In the genomic region with DNA sequence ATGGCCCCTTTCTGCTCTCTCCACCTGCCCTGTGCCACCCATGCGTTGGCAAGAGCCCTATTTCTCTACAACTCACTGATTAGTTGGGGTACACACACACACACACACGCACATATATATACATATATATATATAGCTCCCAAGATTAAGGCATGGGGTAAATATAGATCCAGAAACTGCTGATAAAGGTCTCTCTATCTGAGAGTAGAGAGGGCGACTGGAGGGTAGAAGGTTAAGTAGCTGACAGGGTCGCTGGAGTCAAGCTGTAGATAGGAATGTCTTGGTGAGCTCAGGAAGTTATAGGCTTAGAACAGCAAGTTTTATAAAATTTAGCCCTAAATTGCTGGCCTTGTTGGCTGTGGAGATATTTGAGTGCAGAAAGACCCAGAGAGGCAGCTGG, we compare ENCODE assay signal across 8 mouse cellular contexts. TPM values are rescaled to one million over a fixed set of nuclear protein-coding genes. Genes with fewer than 3 reads are reported as not detected.
DNase-seq lines count a peak whose midpoint lies in the region; ATAC-seq and TF ChIP-seq lines count a peak whose summit lies in the region.

No protein-coding gene starts in this region.

- peak overlapping the region; percentile 84 for H3K4me2 ChIP-seq in heart, embryonic 12.5 days
- H3K4me2 ChIP-seq in hindbrain, embryonic 13.5 days, result peak overlapping the region; percentile 77
- peak overlapping the region; percentile 85 for H3K4me2 ChIP-seq in midbrain, embryonic 11.5 days

- H3K79me2 ChIP-seq in heart, adult 2 months (replicated peaks; ENCODE audit: control insufficient read depth, insufficient read depth, low read length), result peaks cover under 1% of the 10 kb centered on the region; the same call in 1 of the 2 replicates

- TF ChIP-seq POLR2A in heart, adult 2 months (IDR thresholded peaks at IDR 0.05; ENCODE audit: insufficient read depth, low read depth, low read length), result no peak

- TF ChIP-seq EP300 in heart, adult 2 months (IDR thresholded peaks at IDR 0.05; ENCODE audit: insufficient read depth, low read depth, low read length), result no peak

- TF ChIP-seq CTCF in heart, adult 2 months (IDR thresholded peaks at IDR 0.05), result no peak
- no peak for TF ChIP-seq CTCF in G1E (IDR thresholded peaks at IDR 0.05; ENCODE audit: low read depth, low read length)

- no peaks in the 10 kb centered on the region for H3K27me3 ChIP-seq in heart, embryonic 12.5 days (replicated peaks)
- no peaks in the 10 kb centered on the region for H3K27me3 ChIP-seq in heart, adult 2 months (ENCODE audit: control insufficient read depth, insufficient read depth, low read length)
- no peaks in the 10 kb centered on the region for H3K27me3 ChIP-seq in G1E (ENCODE audit: insufficient read depth, low read length)
- no peaks in the 10 kb centered on the region for H3K27me3 ChIP-seq in hindbrain, embryonic 13.5 days
- no peaks in the 10 kb centered on the region for H3K27me3 ChIP-seq in midbrain, embryonic 11.5 days (ENCODE audit: control insufficient read depth, insufficient read depth, low read length)

- peak overlapping the region; percentile 73 for H3K4me3 ChIP-seq in heart, embryonic 12.5 days
- no peak overlapping the region; the same call in 1 of the 2 replicates for H3K4me3 ChIP-seq in heart, adult 2 months
- peak overlapping the region; percentile 87 for H3K4me3 ChIP-seq in G1E (ENCODE audit: low read depth, low read length)
- H3K4me3 ChIP-seq in hindbrain, embryonic 13.5 days, result peak overlapping the region; percentile 74
- peak overlapping the region; percentile 66; the same call in 1 of the 2 replicates for H3K4me3 ChIP-seq in midbrain, embryonic 11.5 days (ENCODE audit: low read depth, low read length)

- no peaks in the 10 kb centered on the region for H3K9me3 ChIP-seq in heart, embryonic 12.5 days (replicated peaks)
- H3K9me3 ChIP-seq in G1E (replicated peaks), result no peaks in the 10 kb centered on the region
- no peaks in the 10 kb centered on the region for H3K9me3 ChIP-seq in hindbrain, embryonic 13.5 days
- H3K9me3 ChIP-seq in midbrain, embryonic 11.5 days (ENCODE audit: control insufficient read depth, low read length), result no peaks in the 10 kb centered on the region

- peaks cover 40% of the 10 kb centered on the region for H3K36me3 ChIP-seq in heart, embryonic 12.5 days
- H3K36me3 ChIP-seq in heart, adult 2 months (ENCODE audit: control insufficient read depth, insufficient read depth, low read length), result no peaks in the 10 kb centered on the region
- peaks cover 57% of the 10 kb centered on the region for H3K36me3 ChIP-seq in G1E (replicated peaks)
- peaks cover 37% of the 10 kb centered on the region for H3K36me3 ChIP-seq in hindbrain, embryonic 13.5 days
- peaks cover 2% of the 10 kb centered on the region; the same call in 1 of the 2 replicates for H3K36me3 ChIP-seq in midbrain, embryonic 11.5 days (ENCODE audit: control insufficient read depth, insufficient read depth, low read length)

- peak overlapping the region; percentile 97 for H3K27ac ChIP-seq in heart, embryonic 12.5 days (ENCODE audit: poor library complexity, severe bottlenecking)
- H3K27ac ChIP-seq in heart, adult 2 months, result no peak overlapping the region
- peak overlapping the region; percentile 99 for H3K27ac ChIP-seq in hindbrain, embryonic 13.5 days
- no peak overlapping the region for H3K27ac ChIP-seq in midbrain, embryonic 11.5 days (ENCODE audit: low read depth, low read length)

- intact Hi-C loops in heart, adult 2 months (cut with DNase I), result loop anchor here (2.0 to 10.0 kb wide), 4 partner anchors 18 to 460 kb away; a partner anchor contains a TSS

- no peak for DNase-seq in heart, adult 2 months
- DNase-seq in G1E (ENCODE audit: low spot score), result no peak
- peak; percentile 68 for DNase-seq in midbrain, embryonic 11.5 days (ENCODE audit: low spot score, missing footprints)
- DNase-seq in spleen, postnatal 14 days (ENCODE audit: low spot score in 2 of 2), result no peak
- DNase-seq in right cerebral cortex, postnatal 4 days, result no peak
- DNase-seq in layer of hippocampus, postnatal 25 days (ENCODE audit: extremely low spot score in 1 of 2, low spot score in 1 of 2), result no peak

- H3K4me1 ChIP-seq in heart, embryonic 12.5 days (replicated peaks), result peaks cover 32% of the 10 kb centered on the region
- H3K4me1 ChIP-seq in heart, adult 2 months (ENCODE audit: control insufficient read depth, insufficient read depth, low read length), result 0 out of 2 replicates have a peak, but pooled peaks cover 1% of the 10 kb centered on the region
- H3K4me1 ChIP-seq in G1E (ENCODE audit: insufficient read depth, low read depth, low read length), result peaks cover 53% of the 10 kb centered on the region
- peaks cover 37% of the 10 kb centered on the region for H3K4me1 ChIP-seq in hindbrain, embryonic 13.5 days (replicated peaks)
- peaks cover 11% of the 10 kb centered on the region for H3K4me1 ChIP-seq in midbrain, embryonic 11.5 days (ENCODE audit: control insufficient read depth, insufficient read depth, low read length)

- peak overlapping the region; percentile 66 for H3K9ac ChIP-seq in heart, embryonic 12.5 days
- no peak overlapping the region for H3K9ac ChIP-seq in heart, adult 2 months (ENCODE audit: low read depth, low read length)
- peak overlapping the region; percentile 83 for H3K9ac ChIP-seq in hindbrain, embryonic 13.5 days
- H3K9ac ChIP-seq in midbrain, embryonic 11.5 days (ENCODE audit: low read length), result no peak overlapping the region

- no peak for ATAC-seq in heart, embryonic 12.5 days (ENCODE audit: insufficient number of reproducible peaks, low FRiP score)
- no peak for ATAC-seq in G1E (ENCODE audit: extremely low read depth, insufficient number of reproducible peaks, low FRiP score, poor library complexity, severe bottlenecking)
- ATAC-seq in hindbrain, embryonic 13.5 days (ENCODE audit: low FRiP score), result no peak
- no peak for ATAC-seq in midbrain, embryonic 11.5 days (ENCODE audit: low FRiP score)

- 39% methylated on average over 4 of the region's 4 CpGs for whole genome bisulfite sequencing in heart, embryonic 12.5 days
- 59% methylated on average over 4 of the region's 4 CpGs for WGBS in heart, adult 2 months
- 84% methylated on average over 4 of the region's 4 CpGs for WGBS in hindbrain, embryonic 13.5 days
- 86% methylated on average over 4 of the region's 4 CpGs for WGBS in midbrain, embryonic 11.5 days

RNA-seq across cellular contexts. Expression of a gene that starts 1.1 kb away (rescaled TPM):
- 16.6 and 16.9 TPM in 2 replicates for polyA plus RNA-seq in heart, embryonic 12.5 days (2016; fragmentation: Nextera tagmentation; extraction: Ambion mirVana)
- total RNA-seq in heart, adult 2 months (2021), result 10 to 100 TPM; 13.0 to 15.1 TPM
- 5.4 and 6.8 TPM in 2 replicates for polyA plus RNA-seq in heart, adult 2 months (2012; rRNA removed)
- 21.4 and 43.3 TPM in 2 replicates for total RNA-seq in G1E (2014; fragmentation: Nextera tagmentation)
- total RNA-seq in G1E (2017), result 32.0 and 41.4 TPM in 2 replicates
- polyA plus RNA-seq in G1E (2012), result 1.6 and 3.4 TPM in 2 replicates
- 9.4 and 10.5 TPM in 2 replicates for polyA plus RNA-seq in hindbrain, embryonic 13.5 days (2015; fragmentation: Nextera tagmentation; extraction: Ambion mirVana)
- 16.4 and 17.8 TPM in 2 replicates for polyA plus RNA-seq in midbrain, embryonic 11.5 days (2014; fragmentation: Nextera tagmentation; extraction: Ambion mirVana)
- total RNA-seq in layer of hippocampus, postnatal 25 days (2021), result 10 to 100 TPM in 1 of 2 experiments, 1 to 10 TPM in 1; 9.6 to 13.2 TPM

RNA-seq across cellular contexts. Expression of a gene that starts 3.1 kb away (rescaled TPM):
- polyA plus RNA-seq in heart, embryonic 12.5 days (2016; fragmentation: Nextera tagmentation; extraction: Ambion mirVana), result 183 and 191 TPM in 2 replicates
- 10 to 100 TPM; 22.2 to 22.4 TPM for total RNA-seq in heart, adult 2 months (2021)
- polyA plus RNA-seq in heart, adult 2 months (2012; rRNA removed), result 23.6 and 35.4 TPM in 2 replicates
- total RNA-seq in G1E (2014; fragmentation: Nextera tagmentation) (291 and 319 TPM in 2 replicates), G1E (2017) (414 and 485 TPM in 2 replicates)
- 129 and 148 TPM in 2 replicates for polyA plus RNA-seq in G1E (2012)
- 157 and 161 TPM in 2 replicates for polyA plus RNA-seq in hindbrain, embryonic 13.5 days (2015; fragmentation: Nextera tagmentation; extraction: Ambion mirVana)
- 229 and 230 TPM in 2 replicates for polyA plus RNA-seq in midbrain, embryonic 11.5 days (2014; fragmentation: Nextera tagmentation; extraction: Ambion mirVana)
- 10 to 100 TPM; 56.9 TPM for total RNA-seq in layer of hippocampus, postnatal 25 days (2021)

RNA-seq across cellular contexts. Expression of a gene that starts 19.9 kb away (rescaled TPM):
- polyA plus RNA-seq in heart, embryonic 12.5 days (2016; fragmentation: Nextera tagmentation; extraction: Ambion mirVana), result 15.5 and 16.4 TPM in 2 replicates
- 10 to 100 TPM; 32.3 to 35.1 TPM for total RNA-seq in heart, adult 2 months (2021)
- 64.1 and 72.6 TPM in 2 replicates for polyA plus RNA-seq in heart, adult 2 months (2012; rRNA removed)
- 15.0 and 21.4 TPM in 2 replicates for total RNA-seq in G1E (2014; fragmentation: Nextera tagmentation)
- 11.8 and 14.7 TPM in 2 replicates for total RNA-seq in G1E (2017)
- 2.3 and 3.4 TPM in 2 replicates for polyA plus RNA-seq in G1E (2012)
- 16.4 and 19.3 TPM in 2 replicates for polyA plus RNA-seq in hindbrain, embryonic 13.5 days (2015; fragmentation: Nextera tagmentation; extraction: Ambion mirVana)
- polyA plus RNA-seq in midbrain, embryonic 11.5 days (2014; fragmentation: Nextera tagmentation; extraction: Ambion mirVana), result 10.2 and 12.1 TPM in 2 replicates
- 10 to 100 TPM; 13.9 to 14.9 TPM for total RNA-seq in layer of hippocampus, postnatal 25 days (2021)

RNA-seq across cellular contexts. Expression of a gene that starts 50.2 kb away (rescaled TPM):
- polyA plus RNA-seq in heart, embryonic 12.5 days (2016; fragmentation: Nextera tagmentation; extraction: Ambion mirVana), result 47.2 and 51.8 TPM in 2 replicates
- total RNA-seq in heart, adult 2 months (2021), result 10 to 100 TPM; 75.0 to 80.4 TPM
- polyA plus RNA-seq in heart, adult 2 months (2012; rRNA removed), result 69.0 and 76.9 TPM in 2 replicates
- total RNA-seq in G1E (2014; fragmentation: Nextera tagmentation) (30.3 and 39.4 TPM in 2 replicates), G1E (2017) (27.9 and 31.2 TPM in 2 replicates)
- 60.1 and 71.1 TPM in 2 replicates for polyA plus RNA-seq in G1E (2012)
- polyA plus RNA-seq in hindbrain, embryonic 13.5 days (2015; fragmentation: Nextera tagmentation; extraction: Ambion mirVana), result 41.3 and 43.4 TPM in 2 replicates
- 37.5 and 39.8 TPM in 2 replicates for polyA plus RNA-seq in midbrain, embryonic 11.5 days (2014; fragmentation: Nextera tagmentation; extraction: Ambion mirVana)
- total RNA-seq in layer of hippocampus, postnatal 25 days (2021), result 10 to 100 TPM; 31.8 to 34.5 TPM

RNA-seq across cellular contexts. Expression of a gene that starts 53.5 kb away (rescaled TPM):
- polyA plus RNA-seq in heart, embryonic 12.5 days (2016; fragmentation: Nextera tagmentation; extraction: Ambion mirVana), result 68.1 and 73.1 TPM in 2 replicates
- total RNA-seq in heart, adult 2 months (2021), result 10 to 100 TPM; 33.6 to 36.4 TPM
- 27.7 and 33.4 TPM in 2 replicates for polyA plus RNA-seq in heart, adult 2 months (2012; rRNA removed)
- total RNA-seq in G1E (2014; fragmentation: Nextera tagmentation) (78.9 and 82.2 TPM in 2 replicates), G1E (2017) (82.0 and 91.0 TPM in 2 replicates)
- polyA plus RNA-seq in G1E (2012), result 4.4 and 6.9 TPM in 2 replicates
- 107 and 112 TPM in 2 replicates for polyA plus RNA-seq in hindbrain, embryonic 13.5 days (2015; fragmentation: Nextera tagmentation; extraction: Ambion mirVana)
- 94.2 and 103 TPM in 2 replicates for polyA plus RNA-seq in midbrain, embryonic 11.5 days (2014; fragmentation: Nextera tagmentation; extraction: Ambion mirVana)
- total RNA-seq in layer of hippocampus, postnatal 25 days (2021), result 10 to 100 TPM; 83.3 to 84.7 TPM

Comparison
In these comparisons a context has a peak if more than half of its experiments do, and no peak if none do; other contexts are left out.
1. H3K27ac ChIP-seq: peak in heart, embryonic 12.5 days (single experiment) and hindbrain, embryonic 13.5 days (single experiment); none in heart, adult 2 months (single experiment) and midbrain, embryonic 11.5 days (single experiment).
2. H3K9ac ChIP-seq: peak in heart, embryonic 12.5 days (single experiment) and hindbrain, embryonic 13.5 days (single experiment); none in heart, adult 2 months (single experiment) and midbrain, embryonic 11.5 days (single experiment).
3. Peak in every context shown above with its lines, with median percentiles within 50 percentile points of each other: H3K4me2 ChIP-seq.